Mouse (Mus musculus) E14TG2a.4 (cell line): ENCODE results near the gene Trim39.

Source experiments
- CTCF ChIP-seq: conservative IDR thresholded peaks from 2 replicates; pipeline ENCODE4 v1.5.1; 2014; ENCODE audit warnings: low read length
- NANOG ChIP-seq: IDR thresholded peaks from 2 replicates; pipeline ENCODE4 v1.6.1; 2014; ENCODE audit warnings: borderline replicate concordance, low read length, mixed read lengths
- POU5F1 ChIP-seq: IDR thresholded peaks from 2 replicates; pipeline ENCODE4 v1.6.1; 2014; ENCODE audit warnings: low read length, borderline replicate concordance

DNA sequence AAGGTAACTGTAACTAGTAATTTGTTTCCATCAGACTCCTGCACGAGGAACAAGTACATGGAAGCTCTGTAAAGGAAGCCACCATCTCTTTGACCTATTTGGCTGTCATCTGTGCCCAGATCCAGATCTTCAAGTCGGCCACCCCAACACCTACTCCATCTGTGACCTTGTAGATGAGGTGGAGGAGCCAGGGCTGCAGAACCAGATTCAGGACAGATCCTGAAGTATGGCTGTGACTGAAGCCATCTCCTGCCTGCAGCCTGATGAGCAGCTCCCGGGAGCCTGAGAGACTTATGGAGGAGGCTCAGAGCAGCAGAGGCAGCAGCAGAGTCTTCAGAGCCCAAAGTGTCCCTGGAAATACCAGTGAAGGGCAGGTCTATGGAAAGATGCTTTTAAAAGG lies 47.6 kb downstream of the Trim39 start:
- TF ChIP-seq CTCF (no peak), NANOG (no peak), POU5F1 (no peak)
